Mouse (Mus musculus) WW6 (cell line): Measurements from ENCODE around the gene Cep152.

Experiments used
- DNase-seq: peaks from one replicate; pipeline ENCODE4 v3.0.0-alpha.2; 2013; ENCODE audit warnings: low read depth, low spot score

Gene Cep152

GRCm38 (mm10) chr2:125626536-125626935 lies 1.6 kb upstream of the Cep152 start:
- no peak for DNase-seq

GRCm38 (mm10) chr2:125624127-125624685 lies 707 bp downstream of the Cep152 start:
- no peak for DNase-seq

DNA sequence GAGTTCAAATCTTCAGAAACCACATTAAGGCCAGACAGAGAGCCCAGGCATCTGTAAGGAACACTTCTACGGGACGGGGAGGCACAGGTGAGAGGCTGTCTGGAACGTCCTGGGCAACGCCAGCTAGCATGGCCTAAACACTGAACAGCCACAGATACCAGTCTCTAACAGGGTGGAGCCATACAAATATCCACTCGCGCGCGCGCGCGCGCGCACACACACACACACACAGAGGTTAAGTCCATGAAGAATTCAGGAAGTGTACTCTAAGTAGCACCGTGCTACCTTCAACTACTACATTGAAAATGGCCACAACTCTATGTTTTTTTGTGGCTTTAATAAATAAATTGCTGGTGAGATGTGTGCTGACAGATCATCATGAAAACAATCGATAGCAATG lies 1.7 kb downstream of the Cep152 start:
- DNase-seq, result no peak

- DNase-seq, result no peak
These were observed 4.6 kb downstream of the Cep152 start for GRCm38 (mm10) chr2:125620213-125620907.

- DNase-seq, result no peak
These were observed 9.0 kb downstream of the Cep152 start for GRCm38 (mm10) chr2:125615858-125616424.

GRCm38 (mm10) chr2:125615440-125615839 lies 9.5 kb downstream of the Cep152 start:
- DNase-seq, result no peak

DNA sequence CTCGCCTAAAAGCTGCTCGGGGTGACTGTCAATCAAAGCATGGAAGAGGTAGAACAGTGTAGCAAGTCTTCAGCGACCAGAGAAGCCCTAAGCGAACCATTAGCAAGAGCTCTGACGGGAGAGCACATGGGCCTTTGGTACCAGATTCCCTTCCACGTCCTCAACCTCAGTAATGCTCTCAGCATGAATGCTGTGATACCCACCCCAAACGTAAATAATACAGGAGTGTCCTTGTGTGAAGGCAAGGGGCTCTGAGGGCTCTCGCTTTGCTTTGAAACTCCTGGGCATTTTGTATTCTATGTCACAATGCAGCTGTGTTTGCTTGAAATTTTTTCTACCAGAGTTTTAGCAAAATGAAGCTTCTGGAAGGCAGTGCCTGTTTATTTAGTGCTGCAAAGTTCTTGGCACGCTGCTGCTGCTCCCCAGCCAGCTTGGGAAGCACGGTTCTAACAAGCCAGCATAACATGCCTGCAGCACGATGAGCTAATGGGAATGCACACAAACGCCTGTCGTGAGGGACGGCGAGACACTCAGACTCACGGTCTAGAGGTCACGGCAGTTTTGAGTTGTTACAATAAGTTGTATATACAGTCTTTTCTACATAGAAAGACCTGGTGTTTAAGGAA lies 18.6 kb downstream of the Cep152 start:
- DNase-seq, result no peak

DNA sequence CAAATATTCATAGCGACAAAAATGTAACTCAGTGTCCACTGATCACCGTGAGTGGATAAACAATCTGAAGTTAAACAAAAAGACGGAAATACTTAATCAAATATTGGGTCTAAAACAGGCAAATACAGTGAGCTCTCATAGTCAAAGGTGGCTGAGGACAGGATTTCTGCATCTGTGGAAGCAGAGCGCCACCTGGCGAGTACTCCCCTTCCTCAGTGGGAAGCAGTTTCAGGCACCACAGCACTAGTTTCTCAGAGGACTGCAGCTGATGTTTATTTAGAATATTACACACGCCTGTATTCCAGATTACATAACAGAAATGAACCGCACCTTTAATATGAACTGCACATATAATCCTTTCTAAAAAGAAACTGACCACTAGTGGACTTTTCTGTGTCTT lies 20.3 kb downstream of the Cep152 start:
- no peak for DNase-seq

DNA sequence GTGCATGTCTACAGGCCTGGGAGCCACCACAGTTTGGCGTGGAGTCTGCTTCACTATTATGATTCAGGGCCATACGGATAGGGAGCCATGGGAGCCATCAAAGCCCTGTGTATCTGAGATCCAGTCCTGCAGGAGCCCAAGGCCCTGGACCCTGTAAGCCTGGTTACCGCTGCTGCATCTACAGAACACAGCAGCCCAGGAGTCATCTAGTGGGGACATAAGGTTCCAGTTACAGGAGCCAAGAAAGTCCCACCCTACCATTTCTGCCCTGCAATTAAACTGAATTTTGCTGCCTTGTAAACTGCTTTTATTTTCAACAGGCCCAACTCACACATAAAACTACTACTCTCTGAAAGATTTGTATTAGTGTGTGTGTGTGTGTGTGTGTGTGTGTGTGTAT lies 21.9 kb downstream of the Cep152 start:
- no peak for DNase-seq

- DNase-seq, result no peak
These were observed 26.0 kb downstream of the Cep152 start for GRCm38 (mm10) chr2:125598958-125599357.

GRCm38 (mm10) chr2:125598251-125598650 lies 26.7 kb downstream of the Cep152 start:
- no peak for DNase-seq

DNA sequence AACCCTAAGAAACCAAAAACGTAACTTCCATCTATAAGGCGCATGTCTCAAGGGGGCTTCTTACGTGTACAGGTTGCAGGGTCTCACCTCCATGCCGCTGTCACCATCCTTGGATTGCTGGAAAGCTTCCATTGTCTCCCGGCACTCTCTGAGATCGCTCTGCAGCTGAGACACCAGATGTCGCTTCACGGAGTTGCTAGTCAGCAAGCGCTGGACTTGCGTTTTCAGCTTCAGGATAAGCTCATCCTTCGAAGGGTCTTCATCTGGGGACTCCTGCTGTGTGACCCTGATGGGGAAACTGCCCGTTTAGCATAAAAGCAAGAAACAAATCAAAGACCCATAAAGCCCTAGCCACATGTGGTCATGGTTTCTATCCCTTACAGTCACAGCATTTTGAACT lies 30.1 kb downstream of the Cep152 start:
- no peak for DNase-seq

- DNase-seq, result no peak
These were observed 30.8 kb downstream of the Cep152 start for GRCm38 (mm10) chr2:125594072-125594471.

DNA sequence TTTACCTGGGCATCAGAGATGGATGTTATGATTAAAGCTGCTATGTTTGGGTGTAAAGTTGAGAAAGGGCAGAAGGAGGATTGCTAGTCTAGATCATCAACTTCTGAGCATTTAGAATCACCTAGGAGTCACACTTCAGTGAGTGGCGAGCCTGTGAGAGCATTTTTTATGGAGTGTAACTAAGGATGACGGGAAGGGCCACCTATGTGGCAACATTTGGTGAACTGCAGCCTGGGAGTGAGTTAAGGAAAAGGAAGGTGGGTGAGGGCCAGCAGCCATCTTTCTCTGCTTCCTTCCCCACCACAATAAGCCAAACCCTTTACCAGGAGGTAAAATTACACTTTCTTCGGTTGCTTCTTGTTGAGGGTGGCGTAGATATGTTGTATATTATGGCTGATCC lies 33.0 kb downstream of the Cep152 start:
- DNase-seq, result no peak

DNA sequence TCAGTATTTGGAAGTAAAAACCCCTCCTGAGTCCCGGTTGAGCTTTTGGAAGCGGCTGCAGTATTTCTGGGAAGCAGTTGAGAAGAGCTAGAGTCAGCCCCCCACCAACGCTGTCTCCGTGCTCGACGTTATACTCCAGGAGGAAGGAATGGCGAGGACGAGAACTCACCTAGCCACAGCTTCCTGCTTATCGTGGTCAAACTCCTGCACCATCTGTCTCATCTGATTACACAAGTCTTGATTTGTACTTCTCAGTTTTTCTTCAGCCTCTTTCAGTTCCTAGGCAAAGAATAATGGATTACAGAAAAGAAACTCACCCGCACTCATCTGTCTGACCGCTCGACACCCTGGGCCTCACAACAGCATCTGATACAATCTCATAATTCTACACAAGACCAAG lies 35.6 kb downstream of the Cep152 start:
- no peak for DNase-seq

DNA sequence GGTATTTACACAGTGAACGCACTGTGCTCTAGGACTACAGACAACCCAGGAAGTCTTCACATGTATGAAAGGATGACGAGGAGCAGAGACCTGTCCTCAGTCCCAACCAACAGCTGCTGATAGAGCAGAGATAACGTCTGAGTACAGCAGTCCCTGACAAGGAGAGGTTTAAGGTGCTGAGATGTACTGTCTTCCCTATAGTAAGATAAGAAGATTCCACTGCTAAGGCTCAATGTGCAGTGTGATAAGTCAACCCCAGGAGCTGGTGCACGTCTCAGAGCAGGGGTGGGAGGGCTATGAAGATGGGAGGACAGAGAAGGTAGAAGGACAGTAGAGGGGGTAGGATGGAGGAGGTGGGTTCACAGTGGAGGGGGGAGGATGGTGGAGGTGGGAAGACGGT lies 43.8 kb downstream of the Cep152 start:
- DNase-seq, result no peak

DNA sequence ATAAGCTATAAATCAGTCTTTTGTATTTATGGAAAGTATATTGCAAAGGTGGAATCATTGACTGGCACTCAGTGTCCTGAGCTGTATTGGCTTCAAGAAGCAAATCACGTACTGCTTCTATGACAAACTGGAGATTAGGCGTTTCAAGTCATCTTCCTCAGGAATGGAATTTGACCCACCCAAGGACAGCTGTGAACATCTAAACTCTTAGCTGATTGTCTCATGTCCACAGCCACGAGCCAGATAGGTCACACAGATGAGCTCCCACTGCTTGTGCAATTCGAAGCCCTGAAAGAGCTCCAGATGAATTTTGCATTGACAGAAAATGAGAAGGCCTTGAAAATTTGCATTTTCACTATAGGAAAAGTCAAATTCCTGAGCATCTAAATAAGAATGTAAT lies 47.2 kb downstream of the Cep152 start:
- DNase-seq, result no peak

- DNase-seq, result no peak
These were observed 48.4 kb downstream of the Cep152 start for GRCm38 (mm10) chr2:125576498-125576897.

DNA sequence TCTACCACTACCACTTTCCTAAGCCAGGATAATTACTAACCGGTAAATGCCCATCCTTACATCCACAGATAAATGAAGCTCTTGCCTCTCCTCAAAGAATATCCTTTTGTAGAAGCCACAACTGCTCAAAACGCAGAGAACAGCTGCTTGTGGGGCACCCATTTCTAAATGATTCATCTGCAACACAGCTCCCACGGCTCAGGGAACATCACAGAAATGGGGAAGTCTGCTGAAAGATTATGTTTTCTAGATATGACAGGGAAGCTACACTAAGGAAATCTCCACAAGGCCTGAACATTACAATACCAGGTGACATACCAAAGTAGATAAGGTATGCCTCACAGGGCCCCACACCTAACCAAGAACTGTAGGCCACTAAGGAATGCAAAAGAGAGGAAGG lies 49.1 kb downstream of the Cep152 start:
- no peak for DNase-seq

- DNase-seq, result no peak
These were observed 61.0 kb downstream of the Cep152 start for GRCm38 (mm10) chr2:125563884-125564283.

- no peak for DNase-seq
These were observed 62.5 kb downstream of the Cep152 start for GRCm38 (mm10) chr2:125562407-125562806.

DNA sequence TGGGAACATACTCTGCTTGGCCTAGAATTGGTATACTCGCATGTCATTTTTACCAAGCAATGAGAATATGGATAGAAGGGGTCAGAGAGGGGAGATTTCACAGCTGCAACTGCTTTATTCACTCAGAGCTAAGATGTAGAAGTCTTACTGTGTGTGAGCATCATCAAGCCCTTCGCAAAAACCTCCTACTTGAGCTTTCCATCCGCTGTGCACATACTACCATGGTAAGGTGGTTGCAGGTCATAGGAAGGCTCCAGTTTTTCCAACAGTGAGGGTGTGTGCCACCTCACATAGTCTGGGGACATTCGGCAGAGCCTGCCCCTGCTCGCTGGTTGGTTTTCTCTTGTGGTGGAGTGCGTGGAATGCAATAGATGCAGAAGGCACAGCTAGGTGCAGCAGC lies 64.9 kb downstream of the Cep152 start:
- DNase-seq, result no peak
